Mouse (Mus musculus): Measurements from ENCODE around the gene Epb41l3. TPM values are rescaled to one million over a fixed set of nuclear protein-coding genes. Genes with fewer than 3 reads are reported as not detected.

The Epb41l3 gene
- polyA plus RNA-seq (2021; fragmentation: Nextera tagmentation) = 77.4 and 87.2 TPM in 2 replicates
- long read RNA-seq, experiment 1, full-length matches to known transcripts = 24 of 135 reads
- long read RNA-seq, experiment 1, partial matches to known transcripts = 38 of 135 reads
- long read RNA-seq, experiment 1, other reads (novel, unspliced or antisense) = 73 of 135 reads
- long read RNA-seq, experiment 2, full-length matches to known transcripts = 148 of 835 reads
- long read RNA-seq, experiment 2, partial matches to known transcripts = 237 of 835 reads
- long read RNA-seq, experiment 2, other reads (novel, unspliced or antisense) = 450 of 835 reads

GRCm38 (mm10) chr17:69075501-69076237 lies at the start of gene Epb41l3:
Gene Epb41l3 (plus strand): TSS chr17:69075683.

Other genes with a start within 250 kb of the Epb41l3 start
- 1.7 TPM in 2 replicates for gene Tmem200c, start 249.1 kb upstream of the Epb41l3 start, polyA plus RNA-seq (2021; fragmentation: Nextera tagmentation)